Comparison of ENCODE assay signal across 24 mouse cellular contexts in the genomic region with DNA sequence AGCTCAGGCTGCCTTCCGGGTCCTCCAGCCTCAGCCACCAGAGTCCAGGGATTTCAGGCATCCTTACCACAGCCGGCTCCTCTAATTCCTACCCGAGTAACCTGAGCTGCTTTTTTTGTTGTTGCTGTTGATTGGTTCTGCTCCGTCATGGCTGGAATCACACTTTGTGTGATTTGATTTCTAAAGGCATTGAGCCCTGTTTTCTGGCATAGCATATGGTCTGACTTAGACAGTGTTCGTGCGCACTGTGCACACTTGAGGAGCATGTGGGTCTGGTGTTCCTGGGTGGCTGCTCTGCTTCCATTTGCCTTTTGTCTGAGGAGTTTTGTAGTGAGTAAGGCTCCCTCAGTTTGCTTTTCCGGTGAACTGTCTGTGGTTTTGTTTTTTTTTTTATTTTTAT. TPM values are rescaled to one million over a fixed set of nuclear protein-coding genes. Genes with fewer than 3 reads are reported as not detected.
DNase-seq lines count a peak whose midpoint lies in the region; ATAC-seq and TF ChIP-seq lines count a peak whose summit lies in the region.
"Had no signal": no experiment of that assay in that cellular context is flagged by ENCODE, and none has a peak within 500 bp of the region (broad histone marks: within the 10 kb centered on the region; RNA-seq: fewer than 3 reads in every experiment).

No protein-coding gene starts in this region.

- H3K79me2 ChIP-seq in C2C12 (ENCODE audit: control insufficient read depth, insufficient read depth) = peaks cover 77% of the 10 kb centered on the region

- no peak overlapping the region for H3K27ac ChIP-seq in embryonic facial prominence, embryonic 14.5 days (replicated peaks; ENCODE audit: low read depth, low read length)
- H3K27ac ChIP-seq in hindbrain, embryonic 16.5 days (ENCODE audit: low read depth, low read length) = no peak overlapping the region
- H3K27ac ChIP-seq: gastrocnemius, adult 2 months; hindbrain, embryonic 12.5 days; intestine, embryonic 15.5 days; neural tube, embryonic 15.5 days had no signal

- TF ChIP-seq CTCF in C2C12 (IDR thresholded peaks at IDR 0.05; ENCODE audit: control insufficient read depth, insufficient read depth, insufficient read length) = no peak

- peaks cover 30% of the 10 kb centered on the region for H3K36me3 ChIP-seq in C2C12 (ENCODE audit: control insufficient read depth, insufficient read depth)
- H3K36me3 ChIP-seq in embryonic facial prominence, embryonic 14.5 days (ENCODE audit: control insufficient read depth, insufficient read depth, low read length) = peaks cover 35% of the 10 kb centered on the region
- peaks cover 6% of the 10 kb centered on the region for H3K36me3 ChIP-seq in hindbrain, embryonic 16.5 days (ENCODE audit: control insufficient read depth, insufficient read depth, low read length)

- H3K9ac ChIP-seq in embryonic facial prominence, embryonic 14.5 days (ENCODE audit: low read depth, low read length) = no peak overlapping the region
- H3K9ac ChIP-seq in hindbrain, embryonic 16.5 days (ENCODE audit: low read depth, low read length) = no peak overlapping the region
- H3K9ac ChIP-seq: heart, embryonic 12.5 days; hindbrain, embryonic 12.5 days; intestine, embryonic 15.5 days; liver, postnatal 0 days; neural tube, embryonic 15.5 days had no signal

- H3K9me3 ChIP-seq in embryonic facial prominence, embryonic 14.5 days (ENCODE audit: control insufficient read depth, low read length) = no peaks in the 10 kb centered on the region
- H3K9me3 ChIP-seq in hindbrain, embryonic 16.5 days (ENCODE audit: control insufficient read depth, low read length) = no peaks in the 10 kb centered on the region
- H3K9me3 ChIP-seq: heart, embryonic 12.5 days; hindbrain, embryonic 12.5 days; intestine, embryonic 15.5 days; neural tube, embryonic 15.5 days had no signal

- H3K4me1 ChIP-seq in embryonic facial prominence, embryonic 14.5 days (ENCODE audit: control insufficient read depth, insufficient read depth, low read length) = no peaks in the 10 kb centered on the region
- H3K4me1 ChIP-seq in hindbrain, embryonic 16.5 days (ENCODE audit: control insufficient read depth, insufficient read depth, low read depth, low read length) = no peaks in the 10 kb centered on the region
- H3K4me1 ChIP-seq: hindbrain, embryonic 12.5 days; intestine, embryonic 15.5 days; neural tube, embryonic 15.5 days had no signal

- peaks cover 44% of the 10 kb centered on the region for H3K79me3 ChIP-seq in C2C12 (ENCODE audit: low read depth)

- H3K27me3 ChIP-seq in C2C12 (ENCODE audit: control insufficient read depth, insufficient read depth, insufficient read length) = no peaks in the 10 kb centered on the region
- H3K27me3 ChIP-seq in embryonic facial prominence, embryonic 14.5 days (replicated peaks; ENCODE audit: control insufficient read depth, insufficient read depth, low read length) = no peaks in the 10 kb centered on the region
- no peaks in the 10 kb centered on the region for H3K27me3 ChIP-seq in hindbrain, embryonic 16.5 days (replicated peaks; ENCODE audit: control insufficient read depth, insufficient read depth, low read length)
- H3K27me3 ChIP-seq: heart, embryonic 12.5 days; hindbrain, embryonic 12.5 days; intestine, embryonic 15.5 days; neural tube, embryonic 15.5 days had no signal

- no peak overlapping the region for H3K4me2 ChIP-seq in embryonic facial prominence, embryonic 14.5 days (ENCODE audit: low read depth, low read length)
- H3K4me2 ChIP-seq in hindbrain, embryonic 16.5 days (ENCODE audit: low read length) = no peak overlapping the region
- H3K4me2 ChIP-seq: heart, embryonic 12.5 days; hindbrain, embryonic 12.5 days; intestine, embryonic 15.5 days; midbrain, embryonic 11.5 days; neural tube, embryonic 15.5 days had no signal

- H3K4me3 ChIP-seq in C2C12 (ENCODE audit: insufficient read depth, poor library complexity, severe bottlenecking) = peak overlapping the region; percentile 18
- no peak overlapping the region for H3K4me3 ChIP-seq in embryonic facial prominence, embryonic 14.5 days (ENCODE audit: low read depth, low read length)
- no peak overlapping the region for H3K4me3 ChIP-seq in hindbrain, embryonic 16.5 days (ENCODE audit: low read length)
- H3K4me3 ChIP-seq: gastrocnemius, adult 2 months; heart, embryonic 12.5 days; hindbrain, embryonic 12.5 days; intestine, embryonic 15.5 days; neural tube, embryonic 15.5 days had no signal

- 43% methylated on average over 7 of the region's 7 CpGs for WGBS in embryonic facial prominence, embryonic 14.5 days
- WGBS in hindbrain, embryonic 16.5 days = 62% methylated on average over 7 of the region's 7 CpGs

- no peak for DNase-seq in frontal cortex, adult 2 months (ENCODE audit: extremely low spot score in 1 of 2, low spot score in 1 of 2)
- DNase-seq in NIH3T3 (ENCODE audit: low read depth) = peak; percentile 21
- DNase-seq in embryonic facial prominence, embryonic 14.5 days (ENCODE audit: low spot score) = peak; percentile 62
- no peak for DNase-seq in heart, adult 8-10 months (ENCODE audit: low spot score)
- no peak for DNase-seq in gastrocnemius, postnatal 25 days
- DNase-seq: adrenal gland, adult 2 months; cerebellum, adult 9-11 months; gastrocnemius, adult 2 months; heart, postnatal 14 days; kidney, postnatal 36 days; liver, postnatal 0 days; lung, postnatal 14 days; right cerebral cortex, postnatal 14 days; spleen, adult 18-20 months; thymus, postnatal 25 days had no signal

- peak overlapping the region; percentile 52 for H3ac ChIP-seq in C2C12 (ENCODE audit: control insufficient read depth, insufficient read length, low read depth)

- ATAC-seq in frontal cortex, adult (ENCODE audit: low TSS enrichment) = 0 out of 2 replicates have a peak, but pooled peaks have one; percentile 39
- ATAC-seq in embryonic facial prominence, embryonic 14.5 days (ENCODE audit: low read depth) = peak; percentile 76
- ATAC-seq in hindbrain, embryonic 16.5 days = no peak
- ATAC-seq: forebrain, embryonic 16.5 days; intestine, embryonic 15.5 days; liver, postnatal 0 days had no signal

TF ChIP-seq in C2C12, 6 proteins besides CTCF, POLR2A, EP300 and RAD21:
- TF ChIP-seq MYOG (IDR thresholded peaks at IDR 0.05; ENCODE audit: control insufficient read depth, extremely low read depth, insufficient read length) (no peak), MAX (IDR thresholded peaks at IDR 0.05) (peak; percentile 41)

RNA-seq across cellular contexts. Expression of gene Src, which starts 30.1 kb away (rescaled TPM):
- 82.0 and 91.2 TPM in 2 replicates for polyA plus RNA-seq in frontal cortex, adult 2 months (2012; rRNA removed)
- 29.3 TPM for polyA plus RNA-seq in C2C12 (2012; fragmentation: generic; extraction: Trizol)
- 12.6 and 16.2 TPM in 2 replicates for polyA plus RNA-seq in embryonic facial prominence, embryonic 14.5 days (2014; fragmentation: Nextera tagmentation; extraction: Ambion mirVana)
- polyA plus RNA-seq in hindbrain, embryonic 16.5 days (2015; fragmentation: Nextera tagmentation; extraction: Ambion mirVana) = 26.5 and 29.9 TPM in 2 replicates
- 1 to 10 TPM; 3.2 to 4.9 (median 3.7) TPM for total RNA-seq in heart, adult 8-10 months (2022)
- 1 to 10 TPM; 3.1 to 3.6 TPM for total RNA-seq in gastrocnemius, postnatal 25 days (2021)

Comparison
In these comparisons a context has a peak if more than half of its experiments do, and no peak if none do; other contexts are left out.
1. DNase-seq: peak in NIH3T3 (single experiment) and embryonic facial prominence, embryonic 14.5 days (single experiment); none in frontal cortex, adult 2 months (0 of 2), heart, adult 8-10 months (single experiment) and gastrocnemius, postnatal 25 days (single experiment).